Mouse (Mus musculus) midbrain, embryonic 11.5 days (tissue): ENCODE results near the gene Bfsp1. TPM values are rescaled to one million over a fixed set of nuclear protein-coding genes. Genes with fewer than 3 reads are reported as not detected.
A peak's percentile ranks its signal among the peaks of the same experiment; 100 is the strongest.

Source experiments
- ATAC-seq: fragments of 200-750 bp; cut with Nextera tagmentation; 2 replicates; pipeline ENCODE4 v1.8.0; 2017; ENCODE audit warnings: moderate TSS enrichment, moderate library complexity; ENCODE audit not compliant: low FRiP score
- DNase-seq: peaks from one replicate; pipeline ENCODE4 v3.0.0; 2015; ENCODE audit warnings: low spot score; ENCODE audit errors: missing footprints
- H3K27ac ChIP-seq: fragments of 300-500 bp; sonication (generic); 2 replicates; pipeline ENCODE4 v1.5.1; 2014; ENCODE audit warnings: low read depth, low read length
- H3K27me3 ChIP-seq: fragments of 300-500 bp; sonication (generic); 2 replicates; pipeline ENCODE4 v1.6.1; 2014; ENCODE audit warnings: mild to moderate bottlenecking, low read length, moderate library complexity, mixed read lengths; ENCODE audit not compliant: control insufficient read depth, insufficient read depth
- H3K36me3 ChIP-seq: fragments of 300-500 bp; sonication (generic); 2 replicates; pipeline ENCODE4 v1.6.1; 2014; ENCODE audit warnings: mild to moderate bottlenecking, low read length, moderate library complexity, mixed read lengths; ENCODE audit not compliant: control insufficient read depth, insufficient read depth
- H3K4me1 ChIP-seq: fragments of 300-500 bp; sonication (generic); 2 replicates; pipeline ENCODE4 v1.6.1; 2014; ENCODE audit warnings: low read length; ENCODE audit not compliant: control insufficient read depth, insufficient read depth
- H3K4me2 ChIP-seq: fragments of 300-500 bp; sonication (generic); 2 replicates; pipeline ENCODE4 v1.6.1; 2014; ENCODE audit warnings: mild to moderate bottlenecking, moderate library complexity
- H3K4me3 ChIP-seq: fragments of 300-500 bp; sonication (generic); 2 replicates; pipeline ENCODE4 v1.5.1; 2014; ENCODE audit warnings: low read depth, low read length
- H3K9ac ChIP-seq: fragments of 300-500 bp; sonication (generic); 2 replicates; pipeline ENCODE4 v1.6.1; 2014; ENCODE audit warnings: low read length
- H3K9me3 ChIP-seq: fragments of 300-500 bp; sonication (generic); 2 replicates; pipeline ENCODE4 v1.6.1; 2016; ENCODE audit warnings: low read length; ENCODE audit not compliant: control insufficient read depth
- WGBS: fragments of 180-500 bp; shearing (Covaris S2); extraction: QIAGEN DNeasy Blood & Tissue Kit; methylation state at CpG from one replicate; pipeline ENCODE4 v1.1.7; 2014; 5-methylcytosine and 5-hydroxymethylcytosine counted together
- polyA plus RNA-seq: library from polyadenylated mRNA; unstranded; fragments of >200 nt; fragmentation: Nextera tagmentation; extraction: Ambion mirVana; gene quantifications from 2 replicates; pipeline ENCODE4 v1.2.1, GENCODE M21; 2014

Gene Bfsp1
- polyA plus RNA-seq, 1 experiment from 2014 or later, result 2.7 TPM

DNA sequence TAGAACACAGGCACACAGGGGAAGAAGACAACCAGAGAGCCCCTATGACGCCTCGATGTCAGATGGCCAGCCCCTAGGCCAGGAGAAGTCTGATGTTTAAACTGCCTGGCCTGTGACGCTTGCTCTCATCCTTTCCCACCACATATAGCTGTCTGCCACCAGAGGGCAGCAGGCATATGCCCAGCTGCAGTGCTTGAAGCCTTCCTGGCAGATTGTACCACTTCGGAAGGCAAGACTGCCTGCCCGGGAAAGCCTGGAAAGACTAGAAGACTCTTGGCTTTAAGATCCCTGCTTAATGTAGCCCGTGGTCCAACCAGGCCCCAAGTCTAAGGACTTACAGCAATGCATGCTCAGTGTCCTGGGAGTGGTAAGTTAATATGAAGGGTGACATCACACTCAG is 4.4 kb upstream of the Bfsp1 start:
- WGBS, result 14% methylated on average over 6 of the region's 6 CpGs
- H3K9me3 ChIP-seq, result no peaks in the 10 kb centered on the region
- H3K9ac ChIP-seq, result no peak overlapping the region
- H3K27me3 ChIP-seq, result peaks cover 12% of the 10 kb centered on the region
- no peak overlapping the region for H3K4me3 ChIP-seq
- DNase-seq (peak; percentile 89), ATAC-seq (peak; percentile 52)
- H3K4me2 ChIP-seq, result no peak overlapping the region
- H3K27ac ChIP-seq, result no peak overlapping the region
- H3K4me1 ChIP-seq, result peaks cover 6% of the 10 kb centered on the region; the same call in 1 of the 2 replicates
- H3K36me3 ChIP-seq, result no peaks in the 10 kb centered on the region

DNA sequence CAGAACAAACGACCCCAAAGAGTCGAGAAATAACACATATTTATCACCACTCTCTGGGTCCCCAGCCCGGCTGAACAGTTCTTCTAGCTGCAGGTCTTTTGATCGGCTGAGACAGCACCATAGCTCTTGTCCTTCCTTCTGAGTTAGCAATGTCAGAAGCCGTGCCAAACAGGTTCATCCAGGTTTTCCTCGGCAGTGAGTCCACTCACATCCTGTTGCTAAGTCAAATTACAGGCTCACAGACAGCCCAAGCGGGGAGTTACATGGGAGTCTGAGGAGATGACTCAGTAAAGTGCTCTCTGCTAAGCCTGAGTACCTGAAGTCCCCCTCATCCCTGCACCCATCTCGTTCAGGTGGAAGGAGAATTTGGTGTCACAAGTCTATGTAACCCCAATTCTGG is 1.6 kb upstream of the Bfsp1 start:
- Histone ChIP-seq H3K27ac (no peak overlapping the region), H3K4me3 (no peak overlapping the region), H3K9me3 (no peaks in the 10 kb centered on the region), H3K4me1 (peaks cover 7% of the 10 kb centered on the region; the same call in 1 of the 2 replicates), H3K27me3 (peaks cover 22% of the 10 kb centered on the region), H3K36me3 (no peaks in the 10 kb centered on the region), H3K9ac (no peak overlapping the region), H3K4me2 (no peak overlapping the region)
- ATAC-seq (no peak), DNase-seq (no peak)
- 76% methylated on average over 8 of the region's 8 CpGs for WGBS

DNA sequence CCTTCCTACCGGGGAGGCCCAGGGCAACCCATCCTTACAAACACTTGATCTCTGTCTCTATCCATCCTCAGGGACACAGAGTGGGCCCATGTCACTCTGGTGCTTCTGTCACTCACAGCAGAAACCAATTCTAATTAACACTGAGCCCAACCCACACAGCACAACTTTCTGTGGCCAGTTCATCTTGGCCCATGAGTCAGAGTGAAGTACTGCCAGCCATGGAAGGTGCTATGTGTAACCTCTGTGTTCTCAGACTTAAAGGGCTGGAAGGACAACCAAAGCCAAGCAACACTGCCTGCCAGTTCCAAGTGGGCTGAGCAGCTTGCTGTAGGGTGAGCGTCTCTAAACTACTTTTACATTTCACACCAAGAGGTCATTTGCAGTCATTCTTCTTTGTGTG is 3.8 kb downstream of the Bfsp1 start:
- Histone ChIP-seq H3K27ac (no peak overlapping the region), H3K4me2 (no peak overlapping the region), H3K36me3 (no peaks in the 10 kb centered on the region), H3K27me3 (peaks cover 10% of the 10 kb centered on the region; the same call in 1 of the 2 replicates), H3K9me3 (no peaks in the 10 kb centered on the region), H3K9ac (no peak overlapping the region), H3K4me3 (no peak overlapping the region), H3K4me1 (peaks cover 7% of the 10 kb centered on the region; the same call in 1 of the 2 replicates)
- no peak for DNase-seq
- WGBS, result 91% methylated on average over 2 of the region's 2 CpGs
- ATAC-seq, result no peak

GRCm38 (mm10) chr2:143853447-143853846 is 9.5 kb downstream of the Bfsp1 start:
- no peaks in the 10 kb centered on the region for H3K36me3 ChIP-seq
- no peak overlapping the region for H3K4me3 ChIP-seq
- DNase-seq (no peak), ATAC-seq (no peak)
- H3K27ac ChIP-seq, result no peak overlapping the region
- no peaks in the 10 kb centered on the region for H3K4me1 ChIP-seq
- no peak overlapping the region for H3K4me2 ChIP-seq
- H3K27me3 ChIP-seq, result no peaks in the 10 kb centered on the region
- no peaks in the 10 kb centered on the region for H3K9me3 ChIP-seq
- WGBS, result 85% methylated on average over 4 of the region's 4 CpGs
- no peak overlapping the region for H3K9ac ChIP-seq

GRCm38 (mm10) chr2:143852295-143853275 is 10.4 kb downstream of the Bfsp1 start:
- Histone ChIP-seq H3K4me1 (no peaks in the 10 kb centered on the region), H3K9me3 (no peaks in the 10 kb centered on the region), H3K4me2 (no peak overlapping the region), H3K36me3 (no peaks in the 10 kb centered on the region), H3K4me3 (no peak overlapping the region), H3K9ac (no peak overlapping the region), H3K27me3 (no peaks in the 10 kb centered on the region), H3K27ac (no peak overlapping the region)
- ATAC-seq (no peak), DNase-seq (no peak)
- WGBS, result 70% methylated on average over 18 of the region's 18 CpGs

DNA sequence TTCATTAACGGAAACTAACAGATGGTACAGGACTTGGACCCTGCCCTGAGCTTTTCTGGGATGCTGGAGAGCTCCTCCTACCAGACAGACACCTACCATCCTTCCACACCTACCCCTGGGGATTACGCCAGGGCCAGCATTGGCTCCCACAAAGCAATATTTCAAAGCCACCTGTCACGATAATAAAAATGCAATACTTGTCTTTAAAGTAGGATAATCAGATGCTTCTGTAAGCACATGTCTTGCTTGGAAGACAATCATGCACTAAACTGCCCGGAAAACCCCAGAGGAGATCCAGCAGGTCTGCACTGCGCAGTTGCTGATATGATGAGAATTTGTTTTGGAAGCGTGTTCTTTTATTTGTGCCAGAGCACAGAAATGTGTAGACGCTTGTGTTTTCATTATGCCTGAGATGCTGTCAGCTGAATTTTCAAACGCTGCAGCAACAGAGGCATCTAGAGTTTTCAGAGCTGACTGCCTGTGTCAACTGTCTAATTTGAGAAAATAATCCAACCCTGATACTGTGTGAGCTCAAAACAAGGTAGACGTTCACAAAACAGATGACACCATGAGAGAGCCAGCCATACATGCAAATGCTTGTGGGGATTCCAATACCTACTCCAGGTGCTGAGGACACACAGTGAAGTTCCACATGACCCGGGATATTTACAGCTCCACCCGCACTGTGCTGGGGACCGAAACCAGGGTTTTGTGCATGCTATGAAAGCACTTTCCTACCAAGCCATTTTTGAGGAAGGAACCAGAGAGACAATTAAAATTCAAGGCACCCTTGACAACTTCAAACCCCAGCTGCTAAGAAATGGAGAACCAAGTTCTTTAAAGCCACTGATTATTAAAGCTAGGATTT is 11.4 kb downstream of the Bfsp1 start:
- DNase-seq (no peak), ATAC-seq (no peak)
- WGBS, result 87% methylated on average over 12 of the region's 12 CpGs
- H3K9me3 ChIP-seq, result no peaks in the 10 kb centered on the region
- no peak overlapping the region for H3K9ac ChIP-seq
- no peaks in the 10 kb centered on the region for H3K27me3 ChIP-seq
- no peak overlapping the region for H3K4me3 ChIP-seq
- no peak overlapping the region for H3K27ac ChIP-seq
- H3K4me2 ChIP-seq, result no peak overlapping the region
- H3K36me3 ChIP-seq, result no peaks in the 10 kb centered on the region
- H3K4me1 ChIP-seq, result no peaks in the 10 kb centered on the region

- Histone ChIP-seq H3K9me3 (no peaks in the 10 kb centered on the region), H3K36me3 (no peaks in the 10 kb centered on the region), H3K4me3 (no peak overlapping the region), H3K4me2 (no peak overlapping the region), H3K4me1 (no peaks in the 10 kb centered on the region), H3K27me3 (no peaks in the 10 kb centered on the region), H3K9ac (no peak overlapping the region), H3K27ac (no peak overlapping the region)
- no peak for DNase-seq
- ATAC-seq, result no peak
- WGBS, result 68% methylated on average over 3 of the region's 3 CpGs
Observed at GRCm38 (mm10) chr2:143847291-143847690, 15.7 kb downstream of the Bfsp1 start.

DNA sequence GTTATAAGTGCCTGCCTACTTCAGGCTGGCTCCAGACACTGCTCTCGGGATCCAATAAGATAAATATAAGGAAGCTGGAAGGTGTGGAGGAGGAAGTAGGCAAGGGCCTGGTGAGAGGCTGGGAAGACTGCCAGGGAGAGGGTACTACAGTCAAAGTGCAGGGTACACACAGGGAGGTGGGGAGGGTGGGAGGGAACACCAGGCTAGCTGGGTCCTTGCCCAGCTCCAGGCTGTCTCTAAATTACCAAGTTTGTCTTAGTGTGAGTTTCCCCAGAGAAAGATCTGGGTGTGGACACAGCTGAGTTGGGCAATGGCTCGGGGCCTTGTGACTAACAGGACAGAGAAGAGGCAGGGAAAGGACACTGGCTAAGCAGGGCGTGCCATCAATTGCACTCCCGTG is 16.2 kb downstream of the Bfsp1 start:
- no peak for DNase-seq
- H3K27ac ChIP-seq, result no peak overlapping the region
- H3K4me3 ChIP-seq, result no peak overlapping the region
- no peak overlapping the region for H3K4me2 ChIP-seq
- no peaks in the 10 kb centered on the region for H3K36me3 ChIP-seq
- H3K9me3 ChIP-seq, result no peaks in the 10 kb centered on the region
- no peaks in the 10 kb centered on the region for H3K4me1 ChIP-seq
- WGBS, result 78% methylated on average over 4 of the region's 4 CpGs
- ATAC-seq, result no peak
- H3K9ac ChIP-seq, result no peak overlapping the region
- no peaks in the 10 kb centered on the region for H3K27me3 ChIP-seq

- no peak overlapping the region for H3K27ac ChIP-seq
Observed at GRCm38 (mm10) chr2:143844779-143845178, 18.2 kb downstream of the Bfsp1 start.

More at GRCm38 (mm10) chr2:143844779-143845178, 18.2 kb downstream of the Bfsp1 start:
- Histone ChIP-seq H3K36me3 (no peaks in the 10 kb centered on the region), H3K27me3 (no peaks in the 10 kb centered on the region), H3K9ac (no peak overlapping the region), H3K4me3 (no peak overlapping the region), H3K9me3 (no peaks in the 10 kb centered on the region), H3K4me1 (no peaks in the 10 kb centered on the region), H3K4me2 (no peak overlapping the region)
- no peak for ATAC-seq
- WGBS, result 83% methylated on average over 5 of the region's 5 CpGs
- DNase-seq, result no peak
